Mouse (Mus musculus) MEL (cell line): ENCODE results near the gene Inpp4b. TPM values are rescaled to one million over a fixed set of nuclear protein-coding genes. Genes with fewer than 3 reads are reported as not detected.

Experiments
- DNase-seq: peaks from one replicate; pipeline ENCODE4 v3.0.0; 2011; ENCODE audit warnings: low read depth, low spot score
- H3K27ac ChIP-seq: 2 replicates; pipeline ENCODE4 v1.5.1; 2012; ENCODE audit warnings: low read depth, mild to moderate bottlenecking, control low read depth, low read length, moderate library complexity; ENCODE audit not compliant: control insufficient read depth
- H3K27me3 ChIP-seq, 2 experiments: fragments of 150-350 bp in 1 of 2; sonication (generic) in 1 of 2; 2 replicates each; pipeline ENCODE4 v1.6.1; 2012; ENCODE audit warnings: low read length in 2 of 2, mild to moderate bottlenecking in 2 of 2, improper control_type of control experiment in 1 of 2, moderate library complexity in 1 of 2; ENCODE audit not compliant: insufficient read depth in 2 of 2, control insufficient read depth in 1 of 2
- H3K36me3 ChIP-seq, 2 experiments: 2 replicates each; pipeline ENCODE4 v1.6.1; 2012 to 2014; ENCODE audit warnings: low read length in 2 of 2, improper control_type of control experiment in 1 of 2, inconsistent platforms in 1 of 2, mild to moderate bottlenecking in 1 of 2; ENCODE audit not compliant: insufficient read depth in 2 of 2, control insufficient read depth in 1 of 2
- H3K4me1 ChIP-seq, 2 experiments: fragments of 150-350 bp in 1 of 2; sonication (generic) in 1 of 2; 2 replicates each; pipeline ENCODE4 v1.6.1; 2012; ENCODE audit warnings: low read length in 2 of 2, improper control_type of control experiment in 1 of 2, mild to moderate bottlenecking in 1 of 2; ENCODE audit not compliant: insufficient read depth in 2 of 2, control insufficient read depth in 1 of 2
- H3K4me3 ChIP-seq, 2 experiments: fragments of 150-350 bp in 1 of 2; sonication (generic) in 1 of 2; 2 replicates each; pipeline ENCODE4 v1.5.1; 2012; ENCODE audit warnings: low read depth in 2 of 2, low read length in 2 of 2, mild to moderate bottlenecking in 2 of 2, moderate library complexity in 2 of 2, control low read depth in 1 of 2, improper control_type of control experiment in 1 of 2; ENCODE audit not compliant: control insufficient read depth in 1 of 2, insufficient read depth in 1 of 2
- H3K79me2 ChIP-seq: 2 replicates; pipeline ENCODE4 v1.6.1; 2012; ENCODE audit warnings: mild to moderate bottlenecking, low read length, moderate library complexity; ENCODE audit not compliant: control insufficient read depth, poor library complexity, insufficient read depth
- H3K9ac ChIP-seq: 2 replicates; pipeline ENCODE4 v1.6.1; 2012; ENCODE audit warnings: low read depth, mild to moderate bottlenecking, control low read depth, low read length, moderate library complexity; ENCODE audit not compliant: control insufficient read depth, poor library complexity, severe bottlenecking
- H3K9me3 ChIP-seq: fragments of 150-350 bp; sonication (generic); replicated peaks from 2 replicates; pipeline ENCODE4 v1.6.1; 2012; ENCODE audit warnings: mild to moderate bottlenecking, low read length, improper control_type of control experiment, moderate library complexity; ENCODE audit not compliant: insufficient read depth
- BHLHE40 ChIP-seq: IDR thresholded peaks from 2 replicates; pipeline ENCODE4 v1.6.1; 2012; ENCODE audit warnings: low read depth, mild to moderate bottlenecking, inconsistent platforms, low read length, improper control_type of control experiment, borderline replicate concordance
- CHD1 ChIP-seq: IDR thresholded peaks from 2 replicates; pipeline ENCODE4 v1.6.1; 2012; ENCODE audit warnings: low read depth, mild to moderate bottlenecking, inconsistent platforms, low read length, improper control_type of control experiment
- CHD2 ChIP-seq: IDR thresholded peaks from 2 replicates; pipeline ENCODE4 v1.6.1; 2011; ENCODE audit warnings: low read length, improper control_type of control experiment
- CTCF ChIP-seq, 3 experiments: IDR thresholded peaks in 2 of 3; conservative IDR thresholded peaks in 1 of 3; 2 replicates each; pipeline ENCODE4 v1.5.1; 2011 to 2012; ENCODE audit warnings: low read length in 3 of 3, low read depth in 2 of 3, mild to moderate bottlenecking in 2 of 3, improper control_type of control experiment in 1 of 3, inconsistent platforms in 1 of 3, mixed read lengths in 1 of 3, moderate library complexity in 1 of 3; ENCODE audit not compliant: control insufficient read depth in 1 of 3, insufficient read depth in 1 of 3, poor library complexity in 1 of 3, severe bottlenecking in 1 of 3
- E2F4 ChIP-seq: IDR thresholded peaks from 2 replicates; pipeline ENCODE4 v1.6.1; 2011; ENCODE audit warnings: low read depth, low read length, improper control_type of control experiment, borderline replicate concordance
- ELF1 ChIP-seq: IDR thresholded peaks from 2 replicates; pipeline ENCODE4 v1.6.1; 2014; ENCODE audit warnings: low read depth, mild to moderate bottlenecking, inconsistent platforms, low read length, improper control_type of control experiment, moderate library complexity
- EP300 ChIP-seq, 2 experiments: IDR thresholded peaks; 2 replicates each; pipeline ENCODE4 v1.6.1; 2011; ENCODE audit warnings: improper control_type of control experiment in 2 of 2, low read length in 2 of 2, low read depth in 1 of 2, mild to moderate bottlenecking in 1 of 2
- ETS1 ChIP-seq: IDR thresholded peaks from 2 replicates; pipeline ENCODE4 v1.6.1; 2012; ENCODE audit warnings: low read depth, mild to moderate bottlenecking, inconsistent platforms, low read length, improper control_type of control experiment, moderate library complexity
- GABPA ChIP-seq: IDR thresholded peaks from 2 replicates; pipeline ENCODE4 v1.6.1; 2012; ENCODE audit warnings: low read depth, mild to moderate bottlenecking, inconsistent platforms, low read length, improper control_type of control experiment, moderate library complexity
- GATA1 ChIP-seq: IDR thresholded peaks from 2 replicates; pipeline ENCODE4 v1.6.1; 2011; ENCODE audit warnings: low read depth, low read length, improper control_type of control experiment
- HCFC1 ChIP-seq: IDR thresholded peaks from 2 replicates; pipeline ENCODE4 v1.6.1; 2012; ENCODE audit warnings: low read depth, mild to moderate bottlenecking, inconsistent platforms, low read length, improper control_type of control experiment, moderate library complexity
- JUND ChIP-seq: IDR thresholded peaks from 2 replicates; pipeline ENCODE4 v1.6.1; 2011; ENCODE audit warnings: low read depth, mild to moderate bottlenecking, improper control_type of control experiment, low read length
- MAFK ChIP-seq: IDR thresholded peaks from 2 replicates; pipeline ENCODE4 v1.6.1; 2011; ENCODE audit warnings: low read depth, mild to moderate bottlenecking, low read length, improper control_type of control experiment, borderline replicate concordance
- MAX ChIP-seq: IDR thresholded peaks from 2 replicates; pipeline ENCODE4 v1.6.1; 2011; ENCODE audit warnings: low read length, improper control_type of control experiment
- MAZ ChIP-seq: IDR thresholded peaks from 2 replicates; pipeline ENCODE4 v1.6.1; 2012; ENCODE audit warnings: low read depth, mild to moderate bottlenecking, inconsistent platforms, low read length, improper control_type of control experiment
- MEF2A ChIP-seq: IDR thresholded peaks from 2 replicates; pipeline ENCODE4 v1.6.1; 2014; ENCODE audit warnings: low read depth, mild to moderate bottlenecking, inconsistent platforms, low read length, improper control_type of control experiment; ENCODE audit not compliant: poor library complexity, insufficient replicate concordance, severe bottlenecking; ENCODE audit errors: extremely low read depth
- MYC ChIP-seq: IDR thresholded peaks from 2 replicates; pipeline ENCODE4 v1.6.1; 2011; ENCODE audit warnings: low read depth, mild to moderate bottlenecking, low read length, improper control_type of control experiment, moderate library complexity
- NELFE ChIP-seq: IDR thresholded peaks from 2 replicates; pipeline ENCODE4 v1.6.1; 2011; ENCODE audit warnings: low read depth, low read length, improper control_type of control experiment
- NRF1 ChIP-seq: IDR thresholded peaks from 2 replicates; pipeline ENCODE4 v1.6.1; 2014; ENCODE audit warnings: low read depth, mild to moderate bottlenecking, inconsistent platforms, low read length, improper control_type of control experiment, moderate library complexity; ENCODE audit not compliant: poor library complexity, insufficient read depth, severe bottlenecking
- POLR2AphosphoS5 ChIP-seq: IDR thresholded peaks from 2 replicates; pipeline ENCODE4 v1.6.1; 2012; ENCODE audit warnings: low read depth, borderline replicate concordance, mild to moderate bottlenecking, inconsistent platforms, low read length, moderate library complexity, mixed read lengths
- RCOR1 ChIP-seq: IDR thresholded peaks from 2 replicates; pipeline ENCODE4 v1.6.1; 2012; ENCODE audit warnings: low read depth, mild to moderate bottlenecking, inconsistent platforms, low read length, improper control_type of control experiment
- SIN3A ChIP-seq: IDR thresholded peaks from 2 replicates; pipeline ENCODE4 v1.6.1; 2012; ENCODE audit warnings: low read length, improper control_type of control experiment, inconsistent platforms
- SMC3 ChIP-seq: IDR thresholded peaks from 2 replicates; pipeline ENCODE4 v1.6.1; 2011; ENCODE audit warnings: low read depth, low read length, improper control_type of control experiment
- TAL1 ChIP-seq: IDR thresholded peaks from 2 replicates; pipeline ENCODE4 v1.6.1; 2012; ENCODE audit warnings: mild to moderate bottlenecking, inconsistent platforms, low read length, moderate library complexity, mixed read lengths
- TBP ChIP-seq: IDR thresholded peaks from 2 replicates; pipeline ENCODE4 v1.8.0; 2011; ENCODE audit warnings: low read depth, low read length, improper control_type of control experiment
- TCF12 ChIP-seq: IDR thresholded peaks from 2 replicates; pipeline ENCODE4 v1.6.1; 2014; ENCODE audit warnings: low read depth, mild to moderate bottlenecking, inconsistent platforms, low read length, improper control_type of control experiment, moderate library complexity
- UBTF ChIP-seq: IDR thresholded peaks from 2 replicates; pipeline ENCODE4 v1.6.1; 2012; ENCODE audit warnings: low read depth, mild to moderate bottlenecking, inconsistent platforms, low read length, improper control_type of control experiment, moderate library complexity, borderline replicate concordance; ENCODE audit not compliant: insufficient read depth
- USF2 ChIP-seq, 2 experiments: IDR thresholded peaks; 2 replicates each; pipeline ENCODE4 v1.6.1; 2011 to 2012; ENCODE audit warnings: improper control_type of control experiment in 2 of 2, low read length in 2 of 2, borderline replicate concordance in 1 of 2, inconsistent platforms in 1 of 2, low read depth in 1 of 2, mild to moderate bottlenecking in 1 of 2; ENCODE audit not compliant: insufficient read depth in 1 of 2
- ZC3H11A ChIP-seq: IDR thresholded peaks from 2 replicates; pipeline ENCODE4 v1.6.1; 2012; ENCODE audit warnings: low read depth, mild to moderate bottlenecking, inconsistent platforms, low read length, improper control_type of control experiment
- ZMIZ1 ChIP-seq: IDR thresholded peaks from 2 replicates; pipeline ENCODE4 v1.6.1; 2012; ENCODE audit warnings: low read depth, mild to moderate bottlenecking, inconsistent platforms, low read length, improper control_type of control experiment, moderate library complexity
- polyA plus RNA-seq, 2 experiments: library from polyadenylated mRNA; stranded (reverse) in 1 of 2; unstranded in 1 of 2; fragments of >175 nt in 1 of 2; fragments of >200 nt in 1 of 2; gene quantifications; 2 replicates each; pipeline versions ENCODE4 v1.2.1 to v1.2.4; 2012; ENCODE audit warnings: low replicate concordance in 2 of 2, low read depth in 1 of 2; ENCODE audit not compliant: insufficient read length in 2 of 2, insufficient read depth in 1 of 2, missing spikeins in 1 of 2
- total RNA-seq: library from RNA; depleted of rRNA; stranded (reverse); fragments of 300-350 nt; gene quantifications from 2 replicates; pipeline ENCODE4 v1.2.3, GENCODE M21; 2012

Inpp4b gene
- total and polyA plus RNA-seq, 3 experiments = 12.3 to 26.9 (median 13.6) TPM

DNA sequence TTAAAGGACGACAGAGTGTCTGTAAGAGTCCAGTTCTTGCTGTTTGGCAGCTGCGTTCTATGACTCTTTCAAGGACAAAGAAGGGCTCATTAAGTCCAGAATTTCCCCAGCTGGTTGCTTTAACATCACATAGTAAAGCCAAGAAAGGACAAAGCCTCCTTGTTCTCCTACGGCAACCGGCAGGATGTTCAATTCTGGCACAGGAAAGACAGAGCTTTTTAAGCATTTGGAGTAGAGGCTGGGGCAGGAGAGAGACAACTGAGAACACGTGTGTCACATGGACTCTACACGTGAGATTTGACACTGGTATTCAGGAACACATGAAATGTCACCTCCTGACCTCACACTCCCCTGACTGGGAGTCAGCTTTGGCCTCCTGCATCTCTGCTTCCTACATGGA lies 109.7 kb downstream of the Inpp4b start:
- H3K79me2 ChIP-seq = no peaks in the 10 kb centered on the region; the same call in 1 of the 2 replicates
- no peaks in the 10 kb centered on the region for H3K27me3 ChIP-seq
- TF ChIP-seq JUND = no peak
- TF ChIP-seq USF2 (IDR thresholded peaks at IDR 0.05; ENCODE audit: borderline replicate concordance in 1 of 2, insufficient read depth in 1 of 2, low read depth in 1 of 2, low read length in 2 of 2) = no peak
- no peak for TF ChIP-seq CTCF (IDR thresholded peaks at IDR 0.05 in 2 of 3, conservative IDR thresholded peaks at IDR 0.05 in 1 of 3; ENCODE audit: control insufficient read depth in 1 of 3, insufficient read depth in 1 of 3, low read depth in 2 of 3, low read length in 3 of 3, poor library complexity in 1 of 3, severe bottlenecking in 1 of 3)
- no peak for TF ChIP-seq ZC3H11A

DNA sequence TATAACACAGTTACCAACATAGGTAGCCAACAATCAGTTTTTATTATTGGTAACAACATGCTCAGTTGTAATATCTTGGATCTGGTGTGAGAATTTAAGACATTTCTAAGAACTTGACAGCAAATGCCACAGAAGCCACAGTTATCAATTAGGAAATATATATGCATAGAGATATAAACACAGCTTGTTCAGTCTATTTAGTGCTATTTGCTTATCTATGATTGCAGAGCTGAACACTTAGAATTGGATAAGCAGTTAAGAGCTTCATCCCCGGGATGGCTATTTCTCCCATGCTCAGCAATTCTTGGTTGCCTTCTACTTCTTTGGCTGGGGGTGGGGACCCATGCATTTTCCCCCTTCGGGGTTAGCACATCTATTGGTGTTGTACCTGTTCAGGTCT lies 112.5 kb downstream of the Inpp4b start:
- Histone ChIP-seq H3K79me2 (no peaks in the 10 kb centered on the region), H3K27ac (no peak overlapping the region), H3K9ac (no peak overlapping the region), H3K4me1 (peaks cover 0 to 5% of the 10 kb centered on the region in 2 experiments; a peak in 2 of 4 replicates), H3K36me3 (peaks cover 0 to 4% of the 10 kb centered on the region in 2 experiments; a peak in 1 of 4 replicates), H3K4me3 (no peak overlapping the region), H3K27me3 (no peaks in the 10 kb centered on the region), H3K9me3 (no peaks in the 10 kb centered on the region)
- peak; percentile 22 for DNase-seq
- TF ChIP-seq ELF1 (no peak), ZC3H11A (no peak), E2F4 (no peak), HCFC1 (no peak), TBP (no peak), GATA1 (peak; percentile 63), ZMIZ1 (no peak), NRF1 (no peak), CHD2 (no peak), EP300 (IDR thresholded peaks at IDR 0.05; ENCODE audit: low read depth in 1 of 2, low read length in 2 of 2) (peak; percentile 65 to 73), CHD1 (no peak), POLR2AphosphoS5 (no peak), UBTF (no peak), MYC (no peak), CTCF (IDR thresholded peaks at IDR 0.05 in 2 of 3, conservative IDR thresholded peaks at IDR 0.05 in 1 of 3; ENCODE audit: control insufficient read depth in 1 of 3, insufficient read depth in 1 of 3, low read depth in 2 of 3, low read length in 3 of 3, poor library complexity in 1 of 3, severe bottlenecking in 1 of 3) (no peak), TCF12 (peak; percentile 79), RCOR1 (peak; percentile 49; the same call in 1 of the 2 replicates), BHLHE40 (no peak), SMC3 (no peak), MAX (no peak), SIN3A (peak; percentile 26; the same call in 1 of the 2 replicates), MAFK (peak; percentile 26; the same call in 1 of the 2 replicates), TAL1 (no peak), GABPA (no peak), NELFE (no peak), MAZ (no peak), ETS1 (peak; percentile 56), MEF2A (no peak)

More for the DNA sequence above, 109.7 kb downstream of the Inpp4b start:
- H3K9me3 ChIP-seq = no peaks in the 10 kb centered on the region; the same call in 1 of the 2 replicates
- H3K4me1 ChIP-seq = peaks cover 0 to 5% of the 10 kb centered on the region in 2 experiments; a peak in 2 of 4 replicates
- DNase-seq = no peak
- H3K36me3 ChIP-seq = peaks cover 0 to 4% of the 10 kb centered on the region in 2 experiments; a peak in 1 of 4 replicates
- H3K27ac ChIP-seq = no peak overlapping the region
- no peak overlapping the region for H3K4me3 ChIP-seq
- no peak overlapping the region for H3K9ac ChIP-seq
